Mouse (Mus musculus) liver, postnatal 0 days (tissue): ENCODE results near the gene Coasy.

ENCODE experiments used
- CTCF ChIP-seq: sonication (generic); IDR thresholded peaks from 2 replicates; pipeline ENCODE4 v1.5.1; 2016; ENCODE audit warnings: antibody characterized with exemption, low read depth
- EP300 ChIP-seq: IDR thresholded peaks from 2 replicates; pipeline ENCODE4 v1.6.1; 2016; ENCODE audit warnings: antibody characterized with exemption, low read depth, mild to moderate bottlenecking

GRCm38 (mm10) chr11:101133037-101133436 lies 50.7 kb downstream of the Coasy start:
- TF ChIP-seq CTCF (no peak), EP300 (no peak)
